Mouse (Mus musculus) heart, embryonic 14.5 days (tissue): ENCODE results near the gene Cdrt4. TPM values are rescaled to one million over a fixed set of nuclear protein-coding genes. Genes with fewer than 3 reads are reported as not detected.

Experiments used
- ATAC-seq: fragments of 200-750 bp; cut with Nextera tagmentation; 2 replicates; pipeline ENCODE4 v1.8.0; 2017; ENCODE audit warnings: low read depth, moderate TSS enrichment; ENCODE audit not compliant: insufficient number of reproducible peaks, insufficient read depth, low FRiP score
- H3K27ac ChIP-seq, 2 experiments: fragments of 200-500 bp in 1 of 2; fragments of 300-500 bp in 1 of 2; sonication (generic) in 1 of 2; replicated peaks in 1 of 2; 2 replicates each; pipeline ENCODE4 v1.5.1; 2012 to 2014; ENCODE audit warnings: low read depth in 2 of 2, low read length in 2 of 2, control low read depth in 1 of 2, mild to moderate bottlenecking in 1 of 2, mixed read lengths in 1 of 2; ENCODE audit not compliant: control insufficient read depth in 1 of 2, insufficient read depth in 1 of 2
- H3K27me3 ChIP-seq: fragments of 300-500 bp; sonication (generic); 2 replicates; pipeline ENCODE4 v1.6.1; 2014; ENCODE audit warnings: mild to moderate bottlenecking, low read length, control low read depth; ENCODE audit not compliant: control insufficient read depth, insufficient read depth
- H3K36me3 ChIP-seq: fragments of 300-500 bp; sonication (generic); 2 replicates; pipeline ENCODE4 v1.6.1; 2014; ENCODE audit warnings: mild to moderate bottlenecking, control low read depth, low read length, mixed read lengths; ENCODE audit not compliant: control insufficient read depth, insufficient read depth
- H3K4me1 ChIP-seq, 2 experiments: fragments of 200-500 bp in 1 of 2; fragments of 300-500 bp in 1 of 2; sonication (generic) in 1 of 2; 2 replicates each; pipeline ENCODE4 v1.6.1; 2012 to 2014; ENCODE audit warnings: low read length in 2 of 2, control low read depth in 1 of 2, mixed read lengths in 1 of 2; ENCODE audit not compliant: control insufficient read depth in 2 of 2, insufficient read depth in 2 of 2
- H3K4me2 ChIP-seq: fragments of 300-500 bp; sonication (generic); 2 replicates; pipeline ENCODE4 v1.6.1; 2014; ENCODE audit warnings: mild to moderate bottlenecking, low read length
- H3K4me3 ChIP-seq, 2 experiments: fragments of 200-500 bp in 1 of 2; fragments of 300-500 bp in 1 of 2; sonication (generic) in 1 of 2; 2 replicates each; pipeline ENCODE4 v1.5.1; 2012 to 2014; ENCODE audit warnings: low read length in 2 of 2, mild to moderate bottlenecking in 2 of 2, control low read depth in 1 of 2, low read depth in 1 of 2, moderate library complexity in 1 of 2; ENCODE audit not compliant: control insufficient read depth in 1 of 2, insufficient read depth in 1 of 2
- H3K9ac ChIP-seq: fragments of 300-500 bp; sonication (generic); 2 replicates; pipeline ENCODE4 v1.6.1; 2014; ENCODE audit warnings: mild to moderate bottlenecking, low read length
- H3K9me3 ChIP-seq: fragments of 300-500 bp; sonication (generic); 2 replicates; pipeline ENCODE4 v1.6.1; 2016; ENCODE audit warnings: low read length, control low read depth; ENCODE audit not compliant: control insufficient read depth
- WGBS: fragments of 180-500 bp; shearing (Covaris S2); extraction: QIAGEN DNeasy Blood & Tissue Kit; methylation state at CpG from one replicate; pipeline ENCODE4 v1.1.7; 2014; 5-methylcytosine and 5-hydroxymethylcytosine counted together
- polyA plus RNA-seq: library from polyadenylated mRNA; unstranded; fragments of >200 nt; fragmentation: Nextera tagmentation; extraction: Ambion mirVana; gene quantifications from 2 replicates; pipeline ENCODE4 v1.2.1, GENCODE M21; 2014

Cdrt4 gene
- polyA plus RNA-seq, 1 experiment from 2014 or later: not detected

GRCm38 (mm10) chr11:62986578-62986977 lies 35.6 kb downstream of the Cdrt4 start:
- Histone ChIP-seq H3K9me3 (0 out of 2 replicates have a peak, but pooled peaks cover 3% of the 10 kb centered on the region), H3K36me3 (no peaks in the 10 kb centered on the region), H3K4me3 (no peak overlapping the region), H3K27me3 (no peaks in the 10 kb centered on the region), H3K9ac (no peak overlapping the region), H3K4me2 (no peak overlapping the region), H3K27ac (no peak overlapping the region), H3K4me1 (peaks cover 3 to 7% of the 10 kb centered on the region in 2 experiments; a peak in 3 of 4 replicates)
- no peak for ATAC-seq
- 64% methylated on average over 4 of the region's 4 CpGs for WGBS

- H3K27ac ChIP-seq: no peak overlapping the region
- no peak overlapping the region for H3K9ac ChIP-seq
- ATAC-seq: no peak
- H3K4me2 ChIP-seq: no peak overlapping the region
- 0 out of 2 replicates have a peak, but pooled peaks cover 3% of the 10 kb centered on the region for H3K9me3 ChIP-seq
- no peak overlapping the region for H3K4me3 ChIP-seq
- no peaks in the 10 kb centered on the region for H3K36me3 ChIP-seq
- WGBS: 87% methylated on average over 3 of the region's 3 CpGs
- peaks cover 4 to 7% of the 10 kb centered on the region in 2 experiments for H3K4me1 ChIP-seq
- H3K27me3 ChIP-seq: no peaks in the 10 kb centered on the region
These were observed 39.2 kb downstream of the Cdrt4 start for GRCm38 (mm10) chr11:62990150-62990685.

- H3K9me3 ChIP-seq: 0 out of 2 replicates have a peak, but pooled peaks cover 3% of the 10 kb centered on the region
- H3K4me2 ChIP-seq: no peak overlapping the region
- no peak overlapping the region for H3K27ac ChIP-seq
- H3K36me3 ChIP-seq: no peaks in the 10 kb centered on the region
- WGBS: 81% methylated on average over 5 of the region's 5 CpGs
- H3K27me3 ChIP-seq: no peaks in the 10 kb centered on the region
- H3K4me1 ChIP-seq: peaks cover 7 to 8% of the 10 kb centered on the region in 2 experiments; a peak in 3 of 4 replicates
- H3K4me3 ChIP-seq: no peak overlapping the region
- no peak for ATAC-seq
- no peak overlapping the region for H3K9ac ChIP-seq
These were observed 39.8 kb downstream of the Cdrt4 start for GRCm38 (mm10) chr11:62990811-62991210.

GRCm38 (mm10) chr11:62992545-62993242 lies 41.7 kb downstream of the Cdrt4 start:
- Histone ChIP-seq H3K9ac (no peak overlapping the region), H3K4me3 (no peak overlapping the region), H3K27ac (no peak overlapping the region), H3K27me3 (no peaks in the 10 kb centered on the region), H3K4me1 (peaks cover 21 to 25% of the 10 kb centered on the region in 2 experiments), H3K9me3 (0 out of 2 replicates have a peak, but pooled peaks cover 3% of the 10 kb centered on the region), H3K4me2 (no peak overlapping the region), H3K36me3 (no peaks in the 10 kb centered on the region)
- WGBS: 81% methylated on average over 13 of the region's 13 CpGs
- no peak for ATAC-seq

GRCm38 (mm10) chr11:62995066-62995754 lies 44.2 kb downstream of the Cdrt4 start:
- WGBS: 76% methylated on average over 9 of the region's 9 CpGs
- Histone ChIP-seq H3K27me3 (no peaks in the 10 kb centered on the region), H3K27ac (no peak overlapping the region), H3K9ac (no peak overlapping the region), H3K36me3 (no peaks in the 10 kb centered on the region), H3K4me1 (peaks cover 30 to 35% of the 10 kb centered on the region in 2 experiments), H3K4me3 (no peak overlapping the region), H3K4me2 (no peak overlapping the region), H3K9me3 (no peaks in the 10 kb centered on the region)
- no peak for ATAC-seq

GRCm38 (mm10) chr11:62995755-62996521 lies 44.9 kb downstream of the Cdrt4 start:
- 63% methylated on average over 5 of the region's 5 CpGs for WGBS

GRCm38 (mm10) chr11:62996522-62996898 lies 45.5 kb downstream of the Cdrt4 start:
- ATAC-seq: no peak
- Histone ChIP-seq H3K4me3 (no peak overlapping the region), H3K27me3 (no peaks in the 10 kb centered on the region), H3K4me1 (peaks cover 30 to 35% of the 10 kb centered on the region in 2 experiments), H3K36me3 (no peaks in the 10 kb centered on the region), H3K4me2 (no peak overlapping the region), H3K9ac (no peak overlapping the region), H3K9me3 (no peaks in the 10 kb centered on the region), H3K27ac (peak overlapping the region in 1 of 2 experiments; percentile 83; a peak in 3 of 4 replicates)
- 48% methylated on average over 4 of the region's 4 CpGs for WGBS

More at GRCm38 (mm10) chr11:62995755-62996521, 44.9 kb downstream of the Cdrt4 start:
- H3K4me3 ChIP-seq: no peak overlapping the region
- H3K4me2 ChIP-seq: no peak overlapping the region
- H3K4me1 ChIP-seq: peaks cover 30 to 35% of the 10 kb centered on the region in 2 experiments
- ATAC-seq: no peak
- no peaks in the 10 kb centered on the region for H3K36me3 ChIP-seq
- no peaks in the 10 kb centered on the region for H3K9me3 ChIP-seq
- no peak overlapping the region for H3K9ac ChIP-seq
- H3K27me3 ChIP-seq: no peaks in the 10 kb centered on the region
- H3K27ac ChIP-seq: peak overlapping the region in 1 of 2 experiments; percentile 83; a peak in 1 of 4 replicates
